Mouse (Mus musculus): ENCODE data around the gene Vmn1r90.
"Not testable (repeated sequence)": the region's sequence is repeated elsewhere in the genome, so short reads cannot be mapped to it uniquely, and the experiment has no call there.

Vmn1r90 gene

GRCm38 (mm10) chr7:14563406-14563805, at the start of gene Vmn1r90:
Gene Vmn1r90, minus strand, starts transcription at chr7:14563506.
- no peak for DNase-seq

- not testable (repeated sequence) for DNase-seq
Observed at GRCm38 (mm10) chr7:14593009-14593408, 29.7 kb upstream of the Vmn1r90 start.

- no peak for DNase-seq
Observed at GRCm38 (mm10) chr7:14552284-14552683, 11.0 kb downstream of the Vmn1r90 start.

- DNase-seq = no peak
Observed at GRCm38 (mm10) chr7:14525280-14525679, 38.0 kb downstream of the Vmn1r90 start.

DNA sequence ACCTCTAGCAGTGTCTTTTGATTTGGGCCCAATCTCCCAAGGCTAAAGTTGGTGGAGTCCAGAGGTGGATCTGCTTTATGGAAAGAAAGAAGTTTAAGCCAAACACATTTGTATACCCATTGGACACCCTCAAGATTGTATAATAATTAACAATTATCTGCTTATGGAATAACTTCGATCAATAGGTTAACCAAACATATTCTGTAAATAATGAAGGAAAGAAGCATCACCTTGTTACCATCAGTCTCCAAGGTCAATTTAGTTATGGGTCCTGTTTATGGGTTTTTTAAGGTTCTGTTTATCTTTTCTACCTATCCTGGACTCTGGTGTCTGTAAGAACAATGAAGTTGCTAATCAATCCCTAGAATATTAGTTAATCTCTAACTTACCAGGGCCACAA, 40.7 kb downstream of the Vmn1r90 start:
- no peak for DNase-seq

- DNase-seq = no peak
Observed at GRCm38 (mm10) chr7:14518301-14518700, 45.0 kb downstream of the Vmn1r90 start.
